Mouse (Mus musculus) stomach, postnatal 0 days (tissue): ENCODE data around the gene Adcyap1r1. TPM values are rescaled to one million over a fixed set of nuclear protein-coding genes. Genes with fewer than 3 reads are reported as not detected.

ENCODE experiments used
- ATAC-seq: fragments of 200-750 bp; cut with Nextera tagmentation; 2 replicates; pipeline ENCODE4 v1.8.0; 2017; ENCODE audit not compliant: low FRiP score, low TSS enrichment
- DNase-seq: peaks from one replicate; pipeline ENCODE4 v3.0.0-alpha.2; 2016; ENCODE audit warnings: low spot score
- H3K27ac ChIP-seq: fragments of 300-500 bp; sonication (generic); replicated peaks from 2 replicates; pipeline ENCODE4 v1.5.1; 2014; ENCODE audit warnings: mild to moderate bottlenecking, control low read depth
- H3K27me3 ChIP-seq: fragments of 300-500 bp; sonication (generic); 2 replicates; pipeline ENCODE4 v1.6.1; 2014; ENCODE audit warnings: low read length; ENCODE audit not compliant: control insufficient read depth, insufficient read depth
- H3K36me3 ChIP-seq: fragments of 300-500 bp; sonication (generic); 2 replicates; pipeline ENCODE4 v1.6.1; 2014; ENCODE audit warnings: low read length, mixed read lengths; ENCODE audit not compliant: control insufficient read depth, insufficient read depth
- H3K4me1 ChIP-seq: fragments of 300-500 bp; sonication (generic); replicated peaks from 2 replicates; pipeline ENCODE4 v1.6.1; 2014; ENCODE audit warnings: antibody characterized with exemption; ENCODE audit not compliant: control insufficient read depth, insufficient read depth
- H3K4me2 ChIP-seq: fragments of 300-500 bp; sonication (generic); replicated peaks from 2 replicates; pipeline ENCODE4 v1.6.1; 2014; ENCODE audit warnings: low read depth, mild to moderate bottlenecking, control low read depth, moderate library complexity
- H3K4me3 ChIP-seq: fragments of 300-500 bp; sonication (generic); 2 replicates; pipeline ENCODE4 v1.5.1; 2014; ENCODE audit warnings: low read depth, low read length, control low read depth
- H3K9ac ChIP-seq: fragments of 300-500 bp; sonication (generic); 2 replicates; pipeline ENCODE4 v1.6.1; 2014; ENCODE audit warnings: mild to moderate bottlenecking, low read length, control low read depth, mixed read lengths
- H3K9me3 ChIP-seq: fragments of 300-500 bp; sonication (generic); 2 replicates; pipeline ENCODE4 v1.6.1; 2016; ENCODE audit warnings: low read length; ENCODE audit not compliant: control insufficient read depth
- CTCF ChIP-seq: IDR thresholded peaks from 2 replicates; pipeline ENCODE4 v1.5.1; 2016; ENCODE audit warnings: antibody characterized with exemption, low read depth, mild to moderate bottlenecking, moderate library complexity
- EP300 ChIP-seq: optimal IDR thresholded peaks from 2 replicates; pipeline ENCODE3; 2016; ENCODE audit warnings: antibody characterized with exemption
- WGBS: fragments of 180-500 bp; shearing (Covaris S2); extraction: QIAGEN DNeasy Blood & Tissue Kit; methylation state at CpG from one replicate; pipeline ENCODE4 v1.1.7; 2014; 5-methylcytosine and 5-hydroxymethylcytosine counted together
- polyA plus RNA-seq: library from polyadenylated mRNA; unstranded; fragments of >200 nt; fragmentation: Nextera tagmentation; extraction: Ambion mirVana; gene quantifications from 2 replicates; pipeline ENCODE4 v1.2.1, GENCODE M21; 2015

Adcyap1r1 gene
- polyA plus RNA-seq, 1 experiment from 2014 or later: 5.4 TPM

DNA sequence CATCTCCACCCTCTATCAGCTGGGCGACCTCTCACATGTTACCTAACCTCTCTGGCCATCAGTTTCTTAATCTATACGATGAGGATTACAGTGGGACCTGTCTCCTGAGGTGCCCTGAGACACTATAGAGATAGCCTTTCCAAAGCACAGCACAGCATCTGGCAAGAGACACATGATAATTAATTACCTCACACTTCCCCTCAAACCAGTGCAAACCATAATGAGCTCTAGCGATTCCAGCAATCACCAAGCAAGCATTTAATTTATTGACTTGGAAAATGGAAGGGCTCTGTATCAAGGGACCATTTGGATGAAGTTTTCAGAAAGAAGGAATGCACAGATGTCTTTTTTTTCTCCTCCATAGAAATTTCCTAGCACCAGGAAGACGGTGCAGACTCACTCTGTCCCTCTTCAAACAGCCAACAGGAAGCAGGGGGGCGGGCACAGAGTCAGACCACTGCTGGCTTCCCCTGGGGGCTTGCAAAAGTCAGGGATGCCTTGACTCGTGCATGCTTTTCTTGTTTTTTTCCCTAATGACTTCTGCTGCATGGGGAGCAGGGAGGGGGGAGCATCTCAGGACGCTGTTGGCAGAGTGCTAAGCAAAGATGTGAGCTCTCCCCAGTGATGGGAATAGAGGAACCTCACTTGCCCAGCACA, 41.5 kb upstream of the Adcyap1r1 start:
- TF ChIP-seq EP300: no peak
- no peak for TF ChIP-seq CTCF
- DNase-seq (no peak), ATAC-seq (no peak)
- no peaks in the 10 kb centered on the region for H3K9me3 ChIP-seq
- H3K27ac ChIP-seq: no peak overlapping the region
- no peak overlapping the region for H3K4me2 ChIP-seq
- no peaks in the 10 kb centered on the region for H3K36me3 ChIP-seq
- no peaks in the 10 kb centered on the region for H3K4me1 ChIP-seq
- no peak overlapping the region for H3K4me3 ChIP-seq
- WGBS: 37% methylated on average over 7 of the region's 7 CpGs
- H3K9ac ChIP-seq: no peak overlapping the region
- no peaks in the 10 kb centered on the region for H3K27me3 ChIP-seq

DNA sequence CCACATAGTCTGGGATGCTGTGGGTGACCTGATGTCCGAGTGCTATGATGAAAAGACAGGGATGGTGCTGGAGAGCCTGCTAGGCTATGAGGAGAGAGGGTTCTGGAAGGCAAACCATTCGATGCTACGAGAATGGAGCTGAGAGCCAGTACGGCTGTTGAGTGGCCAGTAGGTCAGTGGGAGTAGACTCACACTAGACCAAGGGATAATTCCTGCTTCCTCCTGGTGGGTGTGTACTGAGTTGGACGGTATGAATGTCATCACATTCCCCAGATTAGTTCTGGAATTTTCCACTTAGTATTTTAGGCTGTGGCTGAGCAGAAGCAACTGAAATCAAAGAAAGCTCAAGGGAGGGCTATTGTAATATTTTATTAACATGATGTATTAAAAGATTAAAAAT, 40.8 kb upstream of the Adcyap1r1 start:
- Histone ChIP-seq H3K4me1 (no peaks in the 10 kb centered on the region), H3K9ac (no peak overlapping the region), H3K9me3 (no peaks in the 10 kb centered on the region), H3K36me3 (no peaks in the 10 kb centered on the region), H3K27me3 (no peaks in the 10 kb centered on the region), H3K27ac (no peak overlapping the region), H3K4me2 (no peak overlapping the region), H3K4me3 (no peak overlapping the region)
- ATAC-seq (no peak), DNase-seq (no peak)
- TF ChIP-seq CTCF (no peak), EP300 (no peak)
- WGBS: 56% methylated on average over 5 of the region's 5 CpGs

DNA sequence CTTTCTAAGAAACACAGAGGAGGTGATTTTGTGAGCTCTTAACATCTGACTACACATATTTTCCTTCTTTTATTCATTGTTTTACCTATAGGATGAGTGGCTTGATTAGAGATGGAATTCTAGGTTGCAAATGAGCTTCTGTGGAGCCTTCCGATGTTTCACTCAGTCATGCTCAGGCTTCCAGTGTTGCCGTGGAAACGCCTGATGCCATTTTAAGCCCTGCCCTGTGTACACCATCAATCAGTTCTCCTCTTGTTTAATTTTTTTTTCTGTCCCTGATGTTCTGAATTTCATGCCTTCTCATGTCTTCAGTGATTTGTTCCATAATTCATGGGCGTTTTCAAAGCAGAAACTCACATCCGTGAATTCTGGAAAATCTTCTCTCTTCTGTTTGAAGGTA, 35.6 kb upstream of the Adcyap1r1 start:
- no peak for ATAC-seq

DNA sequence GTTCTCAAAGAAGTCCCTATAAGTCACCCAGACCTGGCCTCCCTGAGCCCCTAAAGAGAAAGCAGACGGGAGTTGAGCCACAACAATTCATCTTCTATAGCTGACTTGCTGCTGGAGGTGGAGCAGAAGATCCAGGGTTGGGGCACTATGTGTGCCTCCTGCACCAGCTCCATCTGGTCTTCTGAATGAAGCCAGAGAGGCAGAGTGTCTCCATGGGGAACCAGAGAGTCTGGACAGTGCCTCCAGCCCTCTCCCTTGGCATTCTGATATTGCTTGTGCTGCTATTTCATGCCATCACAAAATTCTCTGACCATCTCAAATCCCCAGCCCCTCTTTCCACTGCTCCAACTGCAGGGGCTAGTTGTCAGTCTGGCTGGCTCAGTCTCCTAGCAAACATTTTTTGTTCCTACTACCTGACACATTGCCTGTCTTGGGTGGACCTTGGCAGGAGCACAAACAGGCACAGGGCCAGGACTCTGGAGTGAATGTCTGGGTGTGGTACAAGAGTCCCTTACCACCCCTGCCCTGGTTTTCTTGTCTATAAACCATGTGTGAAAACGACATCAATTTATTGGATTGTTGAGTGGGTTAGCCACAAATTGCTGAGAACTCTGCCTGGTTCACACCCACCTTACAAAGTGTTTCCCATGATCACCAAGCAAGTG, 32.9 kb upstream of the Adcyap1r1 start:
- H3K36me3 ChIP-seq: no peaks in the 10 kb centered on the region
- H3K4me2 ChIP-seq: no peak overlapping the region
- WGBS: 27% methylated on average over 2 of the region's 2 CpGs
- H3K4me1 ChIP-seq: no peaks in the 10 kb centered on the region
- H3K27ac ChIP-seq: no peak overlapping the region
- H3K9me3 ChIP-seq: no peaks in the 10 kb centered on the region
- DNase-seq (no peak), ATAC-seq (no peak)
- H3K27me3 ChIP-seq: no peaks in the 10 kb centered on the region
- no peak overlapping the region for H3K4me3 ChIP-seq
- TF ChIP-seq CTCF (no peak), EP300 (no peak)
- H3K9ac ChIP-seq: no peak overlapping the region

More for the DNA sequence above, 35.6 kb upstream of the Adcyap1r1 start:
- Histone ChIP-seq H3K27me3 (no peaks in the 10 kb centered on the region), H3K9ac (no peak overlapping the region), H3K9me3 (no peaks in the 10 kb centered on the region), H3K27ac (no peak overlapping the region), H3K4me2 (no peak overlapping the region), H3K4me1 (no peaks in the 10 kb centered on the region), H3K4me3 (no peak overlapping the region), H3K36me3 (no peaks in the 10 kb centered on the region)
- DNase-seq: no peak
- TF ChIP-seq EP300: no peak
- TF ChIP-seq CTCF: no peak
- WGBS: 52% methylated on average over 5 of the region's 5 CpGs

DNA sequence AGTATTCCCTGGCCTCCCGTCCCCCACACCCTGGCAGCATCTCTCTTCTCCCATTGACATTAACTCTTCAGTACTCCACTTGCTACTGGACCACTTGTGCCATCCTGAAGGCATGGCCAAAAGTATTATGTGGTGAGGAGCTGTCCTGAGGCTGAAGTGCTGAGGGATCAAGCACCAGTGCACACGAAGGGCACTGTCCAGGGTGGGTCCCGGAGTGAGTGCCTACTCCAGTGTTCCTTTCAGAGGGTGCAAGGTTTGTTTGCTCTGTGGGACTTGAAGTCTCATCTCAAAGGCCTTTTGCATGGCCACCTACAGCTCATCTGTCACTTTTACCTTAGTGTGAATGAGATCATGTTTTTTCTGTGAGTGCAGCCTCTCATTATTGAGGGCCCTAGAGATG, 31.4 kb upstream of the Adcyap1r1 start:
- no peak overlapping the region for H3K4me2 ChIP-seq
- no peak for TF ChIP-seq CTCF
- no peak for TF ChIP-seq EP300
- no peaks in the 10 kb centered on the region for H3K9me3 ChIP-seq
- H3K4me3 ChIP-seq: no peak overlapping the region
- no peaks in the 10 kb centered on the region for H3K36me3 ChIP-seq
- ATAC-seq (no peak), DNase-seq (no peak)
- no peaks in the 10 kb centered on the region for H3K27me3 ChIP-seq
- no peak overlapping the region for H3K9ac ChIP-seq
- WGBS: 68% methylated on average over 3 of the region's 3 CpGs
- H3K27ac ChIP-seq: no peak overlapping the region
- H3K4me1 ChIP-seq: no peaks in the 10 kb centered on the region

DNA sequence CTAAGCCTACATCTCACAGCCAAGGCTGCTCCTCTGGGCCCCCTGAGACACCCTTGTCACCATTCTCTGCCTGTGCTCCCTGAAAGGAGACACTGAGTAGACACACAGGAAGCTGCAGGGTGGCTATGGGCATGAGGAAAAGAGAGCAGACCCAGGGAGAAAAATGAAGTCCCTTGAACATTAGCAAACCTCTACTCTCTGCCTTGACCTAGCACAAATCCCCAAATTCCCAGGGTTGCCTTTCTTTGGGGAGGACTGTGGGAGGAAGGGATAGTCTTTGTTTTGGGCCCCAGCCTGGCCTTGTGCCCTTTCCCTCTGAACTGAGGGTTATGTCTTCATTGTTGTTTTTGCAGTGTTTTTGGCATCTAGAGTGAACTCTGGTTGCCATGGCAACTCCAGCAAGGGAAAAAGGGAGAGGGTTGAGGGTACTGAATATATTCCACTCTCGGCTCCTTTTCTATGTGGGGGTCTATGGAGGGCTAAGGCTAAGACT, 30.9 kb upstream of the Adcyap1r1 start:
- DNase-seq (no peak), ATAC-seq (no peak)
- Histone ChIP-seq H3K36me3 (no peaks in the 10 kb centered on the region), H3K27me3 (no peaks in the 10 kb centered on the region), H3K9ac (no peak overlapping the region), H3K4me1 (no peaks in the 10 kb centered on the region), H3K27ac (no peak overlapping the region), H3K4me3 (no peak overlapping the region), H3K4me2 (no peak overlapping the region), H3K9me3 (no peaks in the 10 kb centered on the region)
- WGBS: 59% methylated on average over 1 of the region's 1 CpGs
- TF ChIP-seq CTCF: no peak
